Mouse (Mus musculus): ENCODE results near the gene Ppp1r9b.

DNA sequence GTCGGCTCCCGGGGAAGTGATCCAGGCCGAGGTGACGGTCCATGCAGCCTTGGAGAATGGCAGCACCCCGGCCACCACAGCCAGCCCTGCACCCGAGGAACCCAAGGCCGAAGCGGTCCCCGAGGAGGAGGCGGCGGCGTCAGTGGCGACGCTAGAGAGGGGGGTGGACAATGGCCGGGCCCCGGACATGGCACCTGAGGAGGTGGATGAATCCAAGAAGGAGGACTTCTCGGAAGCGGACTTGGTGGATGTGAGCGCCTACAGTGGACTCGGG is 1.6 kb downstream of the Ppp1r9b start:
- TF ChIP-seq POLR2A (IDR thresholded peaks at IDR 0.05; ENCODE audit: control insufficient read depth, low read depth, low read length) (no peak), CTCF (IDR thresholded peaks at IDR 0.05; ENCODE audit: control insufficient read depth, insufficient read depth, insufficient replicate concordance, low read depth, low read length) (no peak)

Data from testis, adult 2 months (tissue).